Mouse (Mus musculus): ENCODE measurements around the gene Ddb2. TPM values are rescaled to one million over a fixed set of nuclear protein-coding genes. Genes with fewer than 3 reads are reported as not detected.
"Not testable (repeated sequence)": the region's sequence is repeated elsewhere in the genome, so short reads cannot be mapped to it uniquely, and the experiment has no call there.

Ddb2 gene
- polyA plus RNA-seq, 1 experiment from 2014 or later = 12.6 TPM

DNA sequence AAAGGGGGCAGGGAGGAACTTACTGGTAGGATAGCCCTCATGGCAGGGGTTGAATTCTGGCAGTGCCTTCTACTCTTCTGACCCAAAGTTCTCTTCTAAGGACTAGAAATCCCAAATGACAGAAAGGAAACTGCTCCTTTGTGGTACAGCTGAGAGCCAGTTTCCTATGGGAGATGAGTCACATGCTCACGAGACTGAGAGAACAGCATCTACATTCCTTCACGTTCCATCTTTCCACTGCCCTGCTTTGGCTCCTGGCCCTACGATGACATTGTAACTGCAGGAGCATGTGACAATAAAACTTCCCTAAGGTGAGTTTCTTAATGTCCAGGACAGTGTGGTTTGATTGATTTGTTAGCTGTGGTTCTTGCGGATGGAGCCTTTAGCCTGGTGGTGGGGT lies 11.6 kb upstream of the Ddb2 start:
- Histone ChIP-seq H3K27me3 (ENCODE audit: control insufficient read depth, insufficient read depth, low read length) (no peaks in the 10 kb centered on the region), H3K9ac (replicated peaks; ENCODE audit: low read length) (no peak overlapping the region), H3K4me3 (ENCODE audit: low read depth, low read length) (no peak overlapping the region), H3K4me1 (ENCODE audit: control insufficient read depth, insufficient read depth, low read length) (no peaks in the 10 kb centered on the region), H3K4me2 (ENCODE audit: low read depth, low read length) (no peak overlapping the region), H3K36me3 (replicated peaks; ENCODE audit: control insufficient read depth, insufficient read depth, low read depth, low read length) (no peaks in the 10 kb centered on the region), H3K27ac (replicated peaks; ENCODE audit: low read depth, low read length) (no peak overlapping the region), H3K9me3 (replicated peaks; ENCODE audit: control insufficient read depth, low read length) (no peaks in the 10 kb centered on the region)
- DNase-seq (ENCODE audit: low spot score) (no peak), ATAC-seq (replicated peaks; ENCODE audit: insufficient number of reproducible peaks, low FRiP score, low TSS enrichment, low read depth) (no peak)
- 83% methylated on average over 4 of the region's 4 CpGs for WGBS

DNA sequence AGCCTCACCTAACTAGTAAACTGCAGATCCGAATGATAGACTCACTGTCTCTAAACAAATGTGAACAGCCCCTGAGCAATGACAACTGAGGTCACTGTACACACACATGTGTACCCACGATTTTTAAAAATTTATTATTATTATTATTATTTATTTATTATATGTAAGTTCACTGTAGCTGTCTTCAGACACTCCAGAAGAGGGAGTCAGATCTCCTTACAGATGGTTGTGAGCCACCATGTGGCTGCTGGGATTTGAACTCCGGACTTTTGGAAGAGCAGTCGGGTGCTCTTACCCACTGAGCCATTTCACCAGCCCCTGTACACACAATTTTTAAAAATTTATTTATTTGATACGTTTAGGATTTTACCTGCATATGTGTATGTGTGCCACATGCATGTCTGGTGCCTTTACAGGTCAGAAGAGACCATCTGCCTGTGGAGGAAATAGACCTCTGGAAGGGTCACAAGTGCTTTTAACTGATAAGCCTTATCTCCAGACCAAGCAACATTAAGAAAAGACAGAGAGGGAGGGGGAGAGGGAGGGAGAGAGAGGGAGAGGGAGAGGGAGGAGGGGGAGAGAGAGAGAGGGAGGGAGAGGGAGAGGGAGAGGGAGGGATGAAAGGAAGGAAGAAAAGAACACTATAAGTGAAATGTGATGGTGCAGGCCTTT lies 7.9 kb upstream of the Ddb2 start:
- ATAC-seq (replicated peaks; ENCODE audit: insufficient number of reproducible peaks, low FRiP score, low TSS enrichment, low read depth) (no peak), DNase-seq (ENCODE audit: low spot score) (no peak)
- Histone ChIP-seq H3K4me2 (ENCODE audit: low read depth, low read length) (no peak overlapping the region), H3K27me3 (ENCODE audit: control insufficient read depth, insufficient read depth, low read length) (no peaks in the 10 kb centered on the region), H3K36me3 (replicated peaks; ENCODE audit: control insufficient read depth, insufficient read depth, low read depth, low read length) (no peaks in the 10 kb centered on the region), H3K27ac (replicated peaks; ENCODE audit: low read depth, low read length) (no peak overlapping the region), H3K4me3 (ENCODE audit: low read depth, low read length) (no peak overlapping the region), H3K4me1 (ENCODE audit: control insufficient read depth, insufficient read depth, low read length) (no peaks in the 10 kb centered on the region), H3K9ac (replicated peaks; ENCODE audit: low read length) (no peak overlapping the region), H3K9me3 (replicated peaks; ENCODE audit: control insufficient read depth, low read length) (no peaks in the 10 kb centered on the region)
- WGBS = 73% methylated on average over 5 of the region's 5 CpGs

DNA sequence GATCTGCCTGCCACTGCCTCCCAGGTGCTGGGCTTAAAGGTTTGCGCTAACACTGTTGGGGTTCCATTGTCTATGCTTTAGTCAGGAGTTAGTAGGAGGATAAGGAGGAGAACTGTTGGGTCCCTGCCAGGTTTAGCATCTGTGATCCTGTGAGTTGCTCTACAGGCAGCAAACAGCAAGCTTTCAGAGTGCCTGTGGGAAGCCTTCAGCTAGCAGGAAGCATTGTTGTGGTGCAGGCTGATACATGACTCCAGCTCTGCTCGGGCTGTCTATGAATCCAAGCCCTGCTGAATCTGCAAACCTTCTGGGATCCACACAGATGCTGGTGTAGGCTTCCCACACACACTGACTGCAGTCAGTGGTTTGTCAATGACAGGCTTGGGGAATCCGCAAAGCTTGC lies 6.6 kb upstream of the Ddb2 start:
- no peak overlapping the region for H3K27ac ChIP-seq (replicated peaks; ENCODE audit: low read depth, low read length)
- H3K9ac ChIP-seq (replicated peaks; ENCODE audit: low read length) = no peak overlapping the region
- no peak for ATAC-seq (replicated peaks; ENCODE audit: insufficient number of reproducible peaks, low FRiP score, low TSS enrichment, low read depth)

DNA sequence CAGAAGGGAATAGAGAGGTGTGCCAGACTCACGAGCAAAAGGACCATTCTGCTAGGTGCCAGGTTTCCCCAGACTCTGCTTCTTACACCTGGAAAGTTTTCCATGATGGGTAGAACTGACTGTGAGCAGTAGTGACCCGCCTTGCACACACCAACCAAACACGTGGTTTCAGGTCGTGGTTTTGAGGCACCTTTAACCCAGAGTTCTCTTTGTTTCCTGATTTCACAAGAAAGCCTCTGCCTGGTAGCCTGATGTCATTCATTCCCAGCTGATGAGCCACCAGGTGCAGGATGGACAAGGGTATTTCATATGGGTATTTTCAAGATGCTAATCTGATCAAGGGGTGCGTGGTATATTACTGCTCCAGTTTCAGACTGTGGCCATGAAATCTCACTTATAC lies 5.8 kb upstream of the Ddb2 start:
- Histone ChIP-seq H3K4me1 (ENCODE audit: control insufficient read depth, insufficient read depth, low read length) (no peaks in the 10 kb centered on the region), H3K27me3 (ENCODE audit: control insufficient read depth, insufficient read depth, low read length) (no peaks in the 10 kb centered on the region), H3K36me3 (replicated peaks; ENCODE audit: control insufficient read depth, insufficient read depth, low read depth, low read length) (no peaks in the 10 kb centered on the region), H3K9ac (replicated peaks; ENCODE audit: low read length) (no peak overlapping the region), H3K9me3 (replicated peaks; ENCODE audit: control insufficient read depth, low read length) (no peaks in the 10 kb centered on the region), H3K4me3 (ENCODE audit: low read depth, low read length) (no peak overlapping the region), H3K27ac (replicated peaks; ENCODE audit: low read depth, low read length) (no peak overlapping the region), H3K4me2 (ENCODE audit: low read depth, low read length) (no peak overlapping the region)
- no peak for DNase-seq (ENCODE audit: low spot score)
- WGBS = 74% methylated on average over 5 of the region's 5 CpGs
- ATAC-seq (replicated peaks; ENCODE audit: insufficient number of reproducible peaks, low FRiP score, low TSS enrichment, low read depth) = no peak

More for the DNA sequence above, 6.6 kb upstream of the Ddb2 start:
- Histone ChIP-seq H3K9me3 (replicated peaks; ENCODE audit: control insufficient read depth, low read length) (no peaks in the 10 kb centered on the region), H3K36me3 (replicated peaks; ENCODE audit: control insufficient read depth, insufficient read depth, low read depth, low read length) (no peaks in the 10 kb centered on the region), H3K4me1 (ENCODE audit: control insufficient read depth, insufficient read depth, low read length) (no peaks in the 10 kb centered on the region), H3K27me3 (ENCODE audit: control insufficient read depth, insufficient read depth, low read length) (no peaks in the 10 kb centered on the region), H3K4me3 (ENCODE audit: low read depth, low read length) (no peak overlapping the region), H3K4me2 (ENCODE audit: low read depth, low read length) (no peak overlapping the region)
- WGBS = 63% methylated on average over 3 of the region's 3 CpGs
- no peak for DNase-seq (ENCODE audit: low spot score)

DNA sequence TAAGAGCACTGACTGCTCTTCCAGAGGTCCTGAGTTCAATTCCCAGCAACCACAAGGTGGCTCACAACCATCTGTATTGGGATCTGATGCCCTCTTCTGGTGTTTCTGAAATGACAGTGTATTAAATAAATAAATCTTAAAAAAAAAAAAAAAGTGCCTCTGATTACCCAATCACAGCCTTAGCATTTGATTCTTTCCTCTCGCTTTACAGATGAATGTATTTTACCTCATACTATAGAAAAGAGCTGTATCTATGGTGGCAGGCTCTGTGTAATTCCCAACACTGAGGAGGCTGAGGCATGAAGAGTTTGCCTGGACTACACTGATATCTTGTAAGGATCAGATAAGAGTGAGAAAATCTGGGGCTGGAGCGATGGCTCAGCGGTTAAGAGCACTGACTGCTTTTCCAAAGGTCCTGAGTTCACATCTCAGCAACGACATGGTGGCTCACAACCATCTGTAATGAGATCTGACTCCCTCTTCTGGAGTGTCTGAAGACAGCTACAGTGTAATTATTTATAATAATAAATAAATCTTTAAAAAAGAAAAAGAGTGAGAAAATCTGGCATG lies 814 bp upstream of the Ddb2 start:
- H3K36me3 ChIP-seq (replicated peaks; ENCODE audit: control insufficient read depth, insufficient read depth, low read depth, low read length); DNase-seq (ENCODE audit: low spot score); H3K27me3 ChIP-seq (ENCODE audit: control insufficient read depth, insufficient read depth, low read length); H3K4me1 ChIP-seq (ENCODE audit: control insufficient read depth, insufficient read depth, low read length); H3K9me3 ChIP-seq (replicated peaks; ENCODE audit: control insufficient read depth, low read length): not testable (repeated sequence)
- H3K4me2 ChIP-seq (ENCODE audit: low read depth, low read length) = peak overlapping the region; percentile 69
- WGBS = 25% methylated on average over 4 of the region's 4 CpGs
- H3K27ac ChIP-seq (replicated peaks; ENCODE audit: low read depth, low read length) = peak overlapping the region; percentile 72
- ATAC-seq (replicated peaks; ENCODE audit: insufficient number of reproducible peaks, low FRiP score, low TSS enrichment, low read depth) = peak; percentile 9; the same call in 1 of the 2 replicates
- H3K9ac ChIP-seq (replicated peaks; ENCODE audit: low read length) = peak overlapping the region; percentile 63
- peak overlapping the region; percentile 49 for H3K4me3 ChIP-seq (ENCODE audit: low read depth, low read length)

DNA sequence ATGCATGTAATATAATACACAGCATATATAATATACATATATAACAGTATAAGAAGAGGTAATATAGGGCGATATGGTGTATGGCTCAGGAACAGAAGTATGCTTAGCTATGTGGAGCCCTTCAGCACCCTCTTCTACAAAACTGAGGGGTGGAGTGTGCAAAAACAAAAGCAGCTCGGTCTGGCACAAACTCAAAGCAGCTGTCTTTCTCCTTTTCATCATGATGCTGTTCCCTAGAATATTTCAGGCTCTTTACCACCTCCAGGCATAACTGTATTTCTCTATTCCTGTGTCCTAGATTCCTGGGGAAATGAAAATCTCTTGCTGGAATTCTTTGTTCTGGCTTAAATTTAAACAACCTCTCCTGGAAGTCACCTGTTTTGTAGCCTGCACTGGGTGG lies 7.0 kb downstream of the Ddb2 start:
- no peak overlapping the region for H3K9ac ChIP-seq (replicated peaks; ENCODE audit: low read length)
- H3K4me1 ChIP-seq (ENCODE audit: control insufficient read depth, insufficient read depth, low read length) = no peaks in the 10 kb centered on the region
- H3K9me3 ChIP-seq (replicated peaks; ENCODE audit: control insufficient read depth, low read length) = no peaks in the 10 kb centered on the region
- no peak for ATAC-seq (replicated peaks; ENCODE audit: insufficient number of reproducible peaks, low FRiP score, low TSS enrichment, low read depth)
- H3K36me3 ChIP-seq (replicated peaks; ENCODE audit: control insufficient read depth, insufficient read depth, low read depth, low read length) = no peaks in the 10 kb centered on the region
- no peaks in the 10 kb centered on the region for H3K27me3 ChIP-seq (ENCODE audit: control insufficient read depth, insufficient read depth, low read length)
- H3K27ac ChIP-seq (replicated peaks; ENCODE audit: low read depth, low read length) = no peak overlapping the region
- H3K4me2 ChIP-seq (ENCODE audit: low read depth, low read length) = no peak overlapping the region
- no peak for DNase-seq (ENCODE audit: low spot score)
- H3K4me3 ChIP-seq (ENCODE audit: low read depth, low read length) = no peak overlapping the region
- WGBS = 74% methylated on average over 2 of the region's 2 CpGs

DNA sequence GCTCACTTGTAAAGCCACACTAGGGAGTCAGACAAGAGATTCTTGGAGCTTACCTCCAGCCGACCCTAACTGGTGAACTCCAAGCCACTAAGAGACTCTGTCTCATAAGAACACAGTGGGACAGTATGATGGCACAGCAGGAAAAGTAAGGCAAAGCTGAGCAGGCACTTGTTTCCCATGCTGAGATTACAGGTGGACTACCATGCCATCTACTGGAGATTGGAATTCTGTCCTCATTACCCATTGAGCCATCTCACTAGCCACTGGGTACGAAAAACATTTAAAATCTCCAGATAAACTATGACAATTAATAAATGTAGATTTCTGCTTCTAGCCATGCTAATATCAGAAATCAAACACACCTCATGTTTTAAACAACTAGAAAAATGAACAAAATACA lies 13.2 kb downstream of the Ddb2 start:
- no peak for ATAC-seq (replicated peaks; ENCODE audit: insufficient number of reproducible peaks, low FRiP score, low TSS enrichment, low read depth)
- no peaks in the 10 kb centered on the region for H3K9me3 ChIP-seq (replicated peaks; ENCODE audit: control insufficient read depth, low read length)
- 81% methylated on average over 2 of the region's 2 CpGs for WGBS

DNA sequence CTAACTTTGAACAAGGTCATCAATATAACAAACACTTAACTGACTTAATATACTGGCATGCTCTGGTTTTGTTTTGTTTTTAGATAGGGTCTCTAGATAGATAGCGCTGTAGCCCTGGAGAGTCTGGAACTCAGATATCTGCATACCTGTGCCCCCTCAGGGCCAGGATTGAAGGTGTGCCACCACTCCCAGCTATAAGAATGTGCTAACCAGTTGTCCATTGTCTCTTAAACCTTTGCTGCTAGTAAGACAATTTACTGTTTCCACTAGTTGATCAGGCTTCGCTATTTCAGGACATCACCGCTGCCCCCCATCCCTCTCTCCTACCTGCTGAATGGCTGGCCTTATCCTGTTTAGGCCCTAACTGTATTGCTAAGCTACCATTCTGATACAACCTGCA lies 16.3 kb downstream of the Ddb2 start:
- ATAC-seq (replicated peaks; ENCODE audit: insufficient number of reproducible peaks, low FRiP score, low TSS enrichment, low read depth) (no peak), DNase-seq (ENCODE audit: low spot score) (no peak)
- Histone ChIP-seq H3K36me3 (replicated peaks; ENCODE audit: control insufficient read depth, insufficient read depth, low read depth, low read length) (no peaks in the 10 kb centered on the region), H3K27me3 (ENCODE audit: control insufficient read depth, insufficient read depth, low read length) (no peaks in the 10 kb centered on the region), H3K9ac (replicated peaks; ENCODE audit: low read length) (no peak overlapping the region), H3K9me3 (replicated peaks; ENCODE audit: control insufficient read depth, low read length) (no peaks in the 10 kb centered on the region), H3K4me1 (ENCODE audit: control insufficient read depth, insufficient read depth, low read length) (no peaks in the 10 kb centered on the region), H3K4me3 (ENCODE audit: low read depth, low read length) (no peak overlapping the region), H3K27ac (replicated peaks; ENCODE audit: low read depth, low read length) (no peak overlapping the region), H3K4me2 (ENCODE audit: low read depth, low read length) (no peak overlapping the region)
- 97% methylated on average over 3 of the region's 3 CpGs for WGBS

More for the DNA sequence above, 13.2 kb downstream of the Ddb2 start:
- Histone ChIP-seq H3K9ac (replicated peaks; ENCODE audit: low read length) (no peak overlapping the region), H3K36me3 (replicated peaks; ENCODE audit: control insufficient read depth, insufficient read depth, low read depth, low read length) (no peaks in the 10 kb centered on the region), H3K4me3 (ENCODE audit: low read depth, low read length) (no peak overlapping the region), H3K4me1 (ENCODE audit: control insufficient read depth, insufficient read depth, low read length) (no peaks in the 10 kb centered on the region), H3K4me2 (ENCODE audit: low read depth, low read length) (no peak overlapping the region), H3K27ac (replicated peaks; ENCODE audit: low read depth, low read length) (no peak overlapping the region), H3K27me3 (ENCODE audit: control insufficient read depth, insufficient read depth, low read length) (no peaks in the 10 kb centered on the region)
- DNase-seq (ENCODE audit: low spot score) = no peak

Measured in embryonic facial prominence, embryonic 11.5 days (tissue).